Mouse (Mus musculus): Measurements from ENCODE around the gene Dctn1. TPM values are rescaled to one million over a fixed set of nuclear protein-coding genes. Genes with fewer than 3 reads are reported as not detected.

Gene Dctn1
- polyA plus RNA-seq, 1 experiment = 394 TPM

GRCm38 (mm10) chr6:83120930-83121862, 44.5 kb upstream of the Dctn1 start, which contains the start of gene Wbp1:
Gene Wbp1 (minus strand): TSS chr6:83121559.
- Histone ChIP-seq H3K4me3 (replicated peaks; ENCODE audit: insufficient read depth, low read depth, low read length) (peak within 1 kb of the TSS; percentile 81), H3K4me1 (ENCODE audit: control insufficient read depth, insufficient read depth, low read length) (peaks cover 11% of the 10 kb centered on the region), H3K27ac (ENCODE audit: insufficient read depth, low read length) (peak within 1 kb of the TSS; percentile 59), H3K27me3 (ENCODE audit: control insufficient read depth, insufficient read depth, low read length) (no peaks in the 10 kb centered on the region)
- TF ChIP-seq CTCF (IDR thresholded peaks at IDR 0.05; ENCODE audit: borderline replicate concordance, insufficient read depth, low read depth, low read length) (no peak), POLR2A (IDR thresholded peaks at IDR 0.05; ENCODE audit: borderline replicate concordance, insufficient read depth, low read length) (peak; percentile 70)
- WGBS = under 1% methylated on average over 38 of the region's 38 CpGs
- peak; percentile 92 to 99 for DNase-seq

- no peaks in the 10 kb centered on the region for H3K27me3 ChIP-seq (ENCODE audit: control insufficient read depth, insufficient read depth, low read length)
- peak in 1 of 2 experiments; percentile 31 for DNase-seq
- H3K4me1 ChIP-seq (ENCODE audit: control insufficient read depth, insufficient read depth, low read length) = peaks cover 5% of the 10 kb centered on the region
- H3K4me3 ChIP-seq (replicated peaks; ENCODE audit: insufficient read depth, low read depth, low read length) = peak overlapping the region; percentile 63
- WGBS = under 1% methylated on average over 50 of the region's 52 CpGs
- TF ChIP-seq CTCF (IDR thresholded peaks at IDR 0.05; ENCODE audit: borderline replicate concordance, insufficient read depth, low read depth, low read length) (no peak), POLR2A (IDR thresholded peaks at IDR 0.05; ENCODE audit: borderline replicate concordance, insufficient read depth, low read length) (no peak)
- H3K27ac ChIP-seq (ENCODE audit: insufficient read depth, low read length) = peak overlapping the region; percentile 50
Observed at GRCm38 (mm10) chr6:83121863-83122710, 43.6 kb upstream of the Dctn1 start.

- no peak for DNase-seq
- Histone ChIP-seq H3K27me3 (ENCODE audit: control insufficient read depth, insufficient read depth, low read length) (no peaks in the 10 kb centered on the region), H3K4me3 (replicated peaks; ENCODE audit: insufficient read depth, low read depth, low read length) (no peak overlapping the region), H3K27ac (ENCODE audit: insufficient read depth, low read length) (no peak overlapping the region), H3K4me1 (ENCODE audit: control insufficient read depth, insufficient read depth, low read length) (peaks cover 5% of the 10 kb centered on the region)
- 64% methylated on average over 5 of the region's 5 CpGs for WGBS
- TF ChIP-seq CTCF (IDR thresholded peaks at IDR 0.05; ENCODE audit: borderline replicate concordance, insufficient read depth, low read depth, low read length) (no peak), POLR2A (IDR thresholded peaks at IDR 0.05; ENCODE audit: borderline replicate concordance, insufficient read depth, low read length) (no peak)
Observed at GRCm38 (mm10) chr6:83122961-83123360, 42.8 kb upstream of the Dctn1 start.

- under 1% methylated on average over 30 of the region's 30 CpGs for WGBS
- Histone ChIP-seq H3K27me3 (ENCODE audit: control insufficient read depth, insufficient read depth, low read length) (no peaks in the 10 kb centered on the region), H3K4me1 (ENCODE audit: control insufficient read depth, insufficient read depth, low read length) (peaks cover 4% of the 10 kb centered on the region), H3K27ac (ENCODE audit: insufficient read depth, low read length) (no peak overlapping the region), H3K4me3 (replicated peaks; ENCODE audit: insufficient read depth, low read depth, low read length) (peak overlapping the region; percentile 95)
- TF ChIP-seq CTCF (IDR thresholded peaks at IDR 0.05; ENCODE audit: borderline replicate concordance, insufficient read depth, low read depth, low read length) (no peak), POLR2A (IDR thresholded peaks at IDR 0.05; ENCODE audit: borderline replicate concordance, insufficient read depth, low read length) (peak; percentile 51; the same call in 1 of the 2 replicates)
- DNase-seq = peak; percentile 88 to 90
Observed at GRCm38 (mm10) chr6:83124851-83125312, 40.8 kb upstream of the Dctn1 start.

DNA sequence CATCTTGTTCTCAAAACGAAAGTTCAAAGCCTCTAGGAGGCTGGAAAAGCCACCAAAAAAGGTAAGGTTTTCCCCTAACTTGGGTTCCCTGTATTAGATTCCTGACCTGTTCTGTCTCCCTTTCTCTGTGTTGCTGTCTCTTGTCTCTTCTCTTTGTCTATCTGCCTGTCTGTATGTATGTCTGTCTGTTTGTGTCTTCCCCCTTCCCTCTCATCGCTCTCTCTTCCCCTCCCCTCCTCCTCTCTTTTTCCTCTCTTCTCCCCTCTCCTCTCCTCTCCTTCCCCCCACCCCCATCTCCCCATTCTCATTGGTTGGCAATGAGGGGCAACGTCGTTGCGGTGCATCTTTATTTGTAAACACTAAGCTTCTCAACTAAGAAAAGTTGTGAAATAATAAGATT, 40.4 kb upstream of the Dctn1 start, which contains the start of gene Ino80b:
TSS of gene Ino80b (minus strand) at position 101 of the 400 bp plus-strand sequence.
- no peaks in the 10 kb centered on the region for H3K27me3 ChIP-seq (ENCODE audit: control insufficient read depth, insufficient read depth, low read length)
- 26% methylated on average over 5 of the region's 5 CpGs for WGBS
- no peak for TF ChIP-seq CTCF (IDR thresholded peaks at IDR 0.05; ENCODE audit: borderline replicate concordance, insufficient read depth, low read depth, low read length)
- TF ChIP-seq POLR2A (IDR thresholded peaks at IDR 0.05; ENCODE audit: borderline replicate concordance, insufficient read depth, low read length) = no peak
- no peak within 1 kb of the TSS for H3K27ac ChIP-seq (ENCODE audit: insufficient read depth, low read length)
- peak within 1 kb of the TSS; percentile 95 for H3K4me3 ChIP-seq (replicated peaks; ENCODE audit: insufficient read depth, low read depth, low read length)
- H3K4me1 ChIP-seq (ENCODE audit: control insufficient read depth, insufficient read depth, low read length) = no peaks in the 10 kb centered on the region; the same call in 1 of the 2 replicates
- no peak for DNase-seq

DNA sequence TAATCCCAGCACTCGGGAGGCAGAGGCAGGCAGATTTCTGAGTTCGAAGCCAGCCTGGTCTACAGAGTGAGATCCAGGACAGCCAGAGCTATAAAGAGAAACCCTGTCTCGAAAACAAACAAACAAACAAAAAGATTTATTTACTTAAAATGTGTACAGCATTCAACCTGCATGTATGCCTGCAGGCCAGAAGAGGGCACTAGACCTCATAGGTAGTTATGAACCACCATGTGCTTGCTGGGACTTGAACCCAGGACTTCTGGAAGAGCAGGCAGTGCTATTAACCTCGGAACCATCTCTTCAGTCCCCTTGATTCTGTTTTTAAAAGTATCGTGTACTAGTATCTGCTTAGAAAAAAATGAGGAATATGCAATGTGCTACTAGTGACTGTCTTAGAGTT, 38.3 kb upstream of the Dctn1 start:
- Histone ChIP-seq H3K4me3 (replicated peaks; ENCODE audit: insufficient read depth, low read depth, low read length) (no peak overlapping the region), H3K27ac (ENCODE audit: insufficient read depth, low read length) (no peak overlapping the region), H3K27me3 (ENCODE audit: control insufficient read depth, insufficient read depth, low read length) (no peaks in the 10 kb centered on the region), H3K4me1 (ENCODE audit: control insufficient read depth, insufficient read depth, low read length) (no peaks in the 10 kb centered on the region; the same call in 1 of the 2 replicates)
- TF ChIP-seq CTCF (IDR thresholded peaks at IDR 0.05; ENCODE audit: borderline replicate concordance, insufficient read depth, low read depth, low read length) (no peak), POLR2A (IDR thresholded peaks at IDR 0.05; ENCODE audit: borderline replicate concordance, insufficient read depth, low read length) (no peak)
- no peak for DNase-seq
- WGBS = 93% methylated on average over 5 of the region's 5 CpGs

- DNase-seq = no peak
- H3K4me3 ChIP-seq (replicated peaks; ENCODE audit: insufficient read depth, low read depth, low read length) = no peak overlapping the region
- no peak for TF ChIP-seq CTCF (IDR thresholded peaks at IDR 0.05; ENCODE audit: borderline replicate concordance, insufficient read depth, low read depth, low read length)
- TF ChIP-seq POLR2A (IDR thresholded peaks at IDR 0.05; ENCODE audit: borderline replicate concordance, insufficient read depth, low read length) = no peak
- no peaks in the 10 kb centered on the region for H3K4me1 ChIP-seq (ENCODE audit: control insufficient read depth, insufficient read depth, low read length)
- 39% methylated on average over 6 of the region's 6 CpGs for WGBS
- no peak overlapping the region for H3K27ac ChIP-seq (ENCODE audit: insufficient read depth, low read length)
- no peaks in the 10 kb centered on the region; the same call in 1 of the 2 replicates for H3K27me3 ChIP-seq (ENCODE audit: control insufficient read depth, insufficient read depth, low read length)
Observed at GRCm38 (mm10) chr6:83131469-83132034, 34.2 kb upstream of the Dctn1 start.
